Mouse (Mus musculus) urinary bladder, postnatal 4 days (tissue): ENCODE results near the gene Slc27a5.

ENCODE experiments used
- DNase-seq, 2 experiments: peaks; one replicate each; pipeline ENCODE4 v3.0.0; 2021 to 2022; ENCODE audit warnings: low spot score in 2 of 2

Slc27a5 gene

GRCm38 (mm10) chr7:12998053-12998452, at the start of gene Slc27a5:
Gene Slc27a5 (minus strand): TSS chr7:12998192.
- DNase-seq: no peak

GRCm38 (mm10) chr7:13046084-13046483, 48.1 kb upstream of the Slc27a5 start:
- no peak for DNase-seq

- no peak for DNase-seq
Observed at GRCm38 (mm10) chr7:13044254-13044625, 46.2 kb upstream of the Slc27a5 start.

- DNase-seq: no peak
Observed at GRCm38 (mm10) chr7:13043445-13044253, 45.7 kb upstream of the Slc27a5 start.

GRCm38 (mm10) chr7:13043120-13043444, 45.1 kb upstream of the Slc27a5 start:
- DNase-seq: no peak

GRCm38 (mm10) chr7:13042511-13042910, 44.5 kb upstream of the Slc27a5 start:
- no peak for DNase-seq

GRCm38 (mm10) chr7:13041256-13041655, 43.3 kb upstream of the Slc27a5 start:
- no peak for DNase-seq

- DNase-seq: no peak
Observed at GRCm38 (mm10) chr7:13039181-13039580, 41.2 kb upstream of the Slc27a5 start.

- DNase-seq: no peak
Observed at GRCm38 (mm10) chr7:13038621-13039169, 40.7 kb upstream of the Slc27a5 start.

GRCm38 (mm10) chr7:13037901-13038555, 40.0 kb upstream of the Slc27a5 start, which contains the start of gene Ube2m:
Gene Ube2m (minus strand): TSS chr7:13038275.
- DNase-seq: peak; percentile 98 to 99

- DNase-seq: peak in 1 of 2 experiments; percentile 66
Observed at GRCm38 (mm10) chr7:13037366-13037765, 39.4 kb upstream of the Slc27a5 start.

- DNase-seq: no peak
Observed at GRCm38 (mm10) chr7:13036806-13037205, 38.8 kb upstream of the Slc27a5 start.

- no peak for DNase-seq
Observed at GRCm38 (mm10) chr7:13035211-13035855, 37.3 kb upstream of the Slc27a5 start.

- DNase-seq: peak; percentile 94 to 97
Observed at GRCm38 (mm10) chr7:13034148-13034977, 36.4 kb upstream of the Slc27a5 start, which contains the start of gene Chmp2a. Gene Chmp2a (minus strand): TSS chr7:13034807.

GRCm38 (mm10) chr7:13033451-13034147, 35.6 kb upstream of the Slc27a5 start:
- DNase-seq: no peak

GRCm38 (mm10) chr7:13032541-13032940, 34.5 kb upstream of the Slc27a5 start:
- no peak for DNase-seq

GRCm38 (mm10) chr7:13031983-13032382, 34.0 kb upstream of the Slc27a5 start:
- DNase-seq: no peak

- DNase-seq: no peak
Observed at GRCm38 (mm10) chr7:13031069-13031468, 33.1 kb upstream of the Slc27a5 start.

- DNase-seq: no peak
Observed at GRCm38 (mm10) chr7:13028986-13029385, 31.0 kb upstream of the Slc27a5 start.

GRCm38 (mm10) chr7:13025511-13026112, 27.6 kb upstream of the Slc27a5 start:
- DNase-seq: no peak
